Mouse (Mus musculus) limb, embryonic 10.5 days (tissue): ENCODE results near the gene Pax6. TPM values are rescaled to one million over a fixed set of nuclear protein-coding genes. Genes with fewer than 3 reads are reported as not detected.

Experiments used
- DNase-seq: peaks from one replicate; pipeline ENCODE4 v3.0.0-alpha.2; 2017; ENCODE audit warnings: low spot score
- H3K27ac ChIP-seq: fragments of 300-500 bp; sonication (generic); 2 replicates; pipeline ENCODE4 v1.5.1; 2016; ENCODE audit warnings: mild to moderate bottlenecking
- H3K27me3 ChIP-seq: fragments of 300-500 bp; sonication (generic); 2 replicates; pipeline ENCODE4 v1.6.1; 2016; ENCODE audit warnings: low read depth, mild to moderate bottlenecking; ENCODE audit not compliant: poor library complexity, severe bottlenecking
- H3K36me3 ChIP-seq: fragments of 300-500 bp; sonication (generic); 2 replicates; pipeline ENCODE4 v1.6.1; 2016; ENCODE audit warnings: mild to moderate bottlenecking, moderate library complexity
- H3K4me1 ChIP-seq: fragments of 300-500 bp; sonication (generic); 2 replicates; pipeline ENCODE4 v1.6.1; 2016
- H3K4me3 ChIP-seq: fragments of 300-500 bp; sonication (generic); 2 replicates; pipeline ENCODE4 v1.5.1; 2016; ENCODE audit warnings: mild to moderate bottlenecking, moderate library complexity
- H3K9me3 ChIP-seq: fragments of 300-500 bp; sonication (generic); replicated peaks from 2 replicates; pipeline ENCODE4 v1.6.1; 2016; ENCODE audit warnings: mild to moderate bottlenecking
- WGBS: fragments of 180-500 bp; shearing (Covaris S2); methylation state at CpG from one replicate; pipeline ENCODE4 v1.1.7; 2016; 5-methylcytosine and 5-hydroxymethylcytosine counted together
- polyA plus RNA-seq: library from polyadenylated mRNA; unstranded; fragments of >200 nt; fragmentation: Nextera tagmentation; extraction: Ambion mirVana; gene quantifications from 2 replicates; pipeline ENCODE4 v1.2.1, GENCODE M21; 2016

Pax6 gene
- polyA plus RNA-seq, 1 experiment from 2014 or later = 0.09 TPM

DNA sequence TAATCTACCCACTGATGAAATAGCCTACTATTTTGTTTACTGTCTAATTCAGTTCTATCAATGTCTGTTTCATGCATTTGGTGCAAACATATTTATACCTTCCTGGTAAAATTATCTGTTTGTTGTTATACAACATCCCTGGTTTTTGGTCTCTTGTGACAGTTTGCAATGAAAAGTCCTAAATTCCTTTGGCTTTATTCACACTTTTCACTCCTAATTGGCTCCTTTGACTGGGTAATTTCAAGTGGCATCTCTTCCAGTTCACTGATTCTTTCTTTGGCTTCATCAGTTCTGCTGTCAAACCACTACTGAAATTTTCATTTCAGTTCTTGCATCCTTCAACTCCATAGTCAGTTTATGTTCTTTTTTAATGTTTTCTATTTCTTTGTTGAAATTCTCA, 67.5 kb downstream of the Pax6 start:
- no peaks in the 10 kb centered on the region for H3K9me3 ChIP-seq
- H3K36me3 ChIP-seq = no peaks in the 10 kb centered on the region
- H3K4me3 ChIP-seq = no peak overlapping the region
- no peak for DNase-seq
- H3K27me3 ChIP-seq = no peaks in the 10 kb centered on the region
- H3K4me1 ChIP-seq = no peaks in the 10 kb centered on the region
- H3K27ac ChIP-seq = no peak overlapping the region

DNA sequence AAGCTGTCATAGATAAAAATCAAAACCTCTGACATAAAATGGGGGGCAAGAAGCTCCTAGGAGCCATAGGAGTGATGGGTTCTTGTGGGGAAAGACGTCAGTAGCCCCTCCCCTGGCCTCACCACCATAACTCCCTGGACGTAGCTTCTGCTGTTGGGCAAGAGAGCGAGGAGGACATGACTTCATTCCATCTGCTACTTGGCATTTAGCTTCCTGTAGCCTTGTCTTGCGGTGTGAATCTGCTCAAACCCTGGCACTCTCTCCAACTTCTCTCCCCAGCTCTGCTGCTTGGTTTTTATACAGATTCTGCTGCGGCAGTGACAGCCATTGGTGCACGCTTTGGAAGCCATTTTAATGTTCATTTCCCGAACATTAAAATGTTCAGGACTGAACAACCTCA, 78.2 kb downstream of the Pax6 start:
- Histone ChIP-seq H3K27ac (no peak overlapping the region), H3K9me3 (no peaks in the 10 kb centered on the region), H3K4me3 (no peak overlapping the region), H3K4me1 (no peaks in the 10 kb centered on the region), H3K36me3 (no peaks in the 10 kb centered on the region), H3K27me3 (no peaks in the 10 kb centered on the region)
- 71% methylated on average over 7 of the region's 7 CpGs for WGBS
- no peak for DNase-seq

Other genes starting within 250 kb of the Pax6 start
- 39.2 and 48.7 TPM in 2 replicates for gene Elp4, start 235.7 kb downstream of the Pax6 start, polyA plus RNA-seq
- gene Immp1l, start 235.7 kb downstream of the Pax6 start, polyA plus RNA-seq = 109 and 120 TPM in 2 replicates